Mouse (Mus musculus) skeletal muscle tissue, adult 2 months (tissue): ENCODE data around the gene Gm21258.
"Not testable (repeated sequence)": the region's sequence is repeated elsewhere in the genome, so short reads cannot be mapped to it uniquely, and the experiment has no call there.

ENCODE experiments used
- DNase-seq: peaks from one replicate; pipeline ENCODE4 v3.0.0-alpha.2; 2012; ENCODE audit warnings: low read depth, low spot score

Gene Gm21258

GRCm38 (mm10) chrY:52779740-52780139 lies at the start of gene Gm21258:
Gm21258 (plus strand) TSS chrY:52780040.
- not testable (repeated sequence) for DNase-seq
